Mouse (Mus musculus): ENCODE results near the gene Snrpa1. TPM values are rescaled to one million over a fixed set of nuclear protein-coding genes. Genes with fewer than 3 reads are reported as not detected.
A peak's percentile ranks its signal among the peaks of the same experiment; 100 is the strongest.
"Not testable (repeated sequence)": the region's sequence is repeated elsewhere in the genome, so short reads cannot be mapped to it uniquely, and the experiment has no call there.

The Snrpa1 gene
- total RNA-seq (2021) (10 to 100 TPM; 29.9 to 32.6 TPM), polyA plus RNA-seq (2012; rRNA removed) (1.1 and 3.3 TPM in 2 replicates)
- long read RNA-seq, transcript Snrpa1-206 (9 exons, 1,248 nt): major isoform, 13 of 19 reads
- long read RNA-seq, partial matches to known transcripts: 5 of 19 reads
- long read RNA-seq, other reads (novel, unspliced or antisense): 1 of 19 reads

DNA sequence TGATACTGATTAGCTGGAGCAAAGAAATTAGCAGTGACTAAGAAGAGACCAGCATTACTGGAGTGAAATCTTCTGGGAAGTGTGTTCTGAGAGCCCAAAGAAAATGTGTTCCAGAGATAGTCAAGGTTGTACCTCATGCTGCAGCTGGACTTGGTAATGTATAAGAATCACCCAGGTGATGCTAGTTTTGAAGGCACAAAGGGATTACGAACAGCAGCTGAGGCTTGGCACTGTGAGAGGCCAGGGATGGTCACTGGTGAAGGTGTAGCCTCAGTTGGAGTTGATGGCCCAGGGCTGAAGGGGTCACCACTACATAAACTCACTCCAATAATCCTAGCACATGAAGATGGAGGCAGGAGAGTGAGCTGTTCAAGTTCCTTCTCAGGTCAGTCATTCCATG lies at the start of gene Snrpa1:
Gene Snrpa1 (plus strand): TSS at position 301 of the 400 bp plus-strand sequence.
- no peak for DNase-seq

DNA sequence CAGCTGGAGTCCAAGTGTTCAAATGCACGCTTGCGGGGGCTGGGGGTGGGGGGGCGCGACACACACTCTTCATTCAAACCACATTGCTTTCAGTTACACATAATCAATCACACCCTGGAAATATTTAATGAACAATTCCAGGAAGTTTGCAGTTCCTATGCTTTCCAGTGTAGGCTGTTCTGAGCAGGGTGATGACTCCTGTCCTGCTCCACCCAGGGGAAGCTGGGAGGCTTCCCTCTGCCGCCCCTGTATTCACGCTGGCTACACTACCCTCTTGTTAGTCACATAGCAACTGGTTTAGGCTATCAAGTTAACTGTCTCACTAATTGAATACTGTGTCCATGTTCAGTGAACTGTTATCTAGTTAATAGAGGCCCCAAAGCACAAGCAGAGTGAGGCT lies 48.3 kb upstream of the Snrpa1 start:
- DNase-seq: no peak

GRCm38 (mm10) chr7:66027747-66028146 lies 31.1 kb upstream of the Snrpa1 start:
- DNase-seq: no peak

DNA sequence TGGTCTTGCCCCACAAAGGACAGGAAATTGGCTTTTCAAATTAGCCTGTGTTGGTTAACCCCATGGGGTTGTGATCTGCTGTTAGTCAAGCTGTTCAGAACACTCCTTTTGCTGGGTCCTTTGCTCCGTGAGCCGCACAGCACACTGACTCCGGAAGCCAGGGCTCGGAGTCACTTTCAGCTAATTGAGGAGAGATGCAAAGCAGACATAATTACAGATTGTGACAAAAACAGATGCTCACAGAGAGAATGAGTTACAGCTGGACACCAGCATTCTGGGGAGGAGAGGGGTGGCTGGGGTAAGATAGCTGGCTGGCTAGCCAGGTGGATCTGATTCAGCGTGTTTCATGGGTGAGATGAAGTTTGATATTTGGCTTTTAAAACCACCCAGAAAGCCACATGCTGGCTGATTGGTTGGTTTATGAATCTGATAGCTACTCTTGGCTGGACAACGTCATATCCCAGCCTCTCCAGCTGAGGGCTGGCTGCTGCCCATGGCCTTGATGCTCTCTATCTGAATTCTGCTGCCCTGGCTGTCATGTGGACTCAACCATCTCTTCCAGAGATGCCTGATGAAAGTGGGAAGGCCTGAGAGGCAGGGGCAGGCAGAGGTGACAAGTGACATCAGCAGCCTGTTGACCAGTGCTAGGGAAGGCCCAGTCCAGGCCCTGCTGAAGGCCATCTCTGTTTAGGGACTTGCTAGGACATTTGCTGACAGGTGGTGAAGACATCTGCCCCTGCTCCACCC lies 29.9 kb upstream of the Snrpa1 start:
- peak; percentile 9 for DNase-seq

- no peak for DNase-seq
Observed at GRCm38 (mm10) chr7:66036809-66037208, 22.0 kb upstream of the Snrpa1 start.

GRCm38 (mm10) chr7:66038261-66038660 lies 20.5 kb upstream of the Snrpa1 start:
- DNase-seq: no peak

DNA sequence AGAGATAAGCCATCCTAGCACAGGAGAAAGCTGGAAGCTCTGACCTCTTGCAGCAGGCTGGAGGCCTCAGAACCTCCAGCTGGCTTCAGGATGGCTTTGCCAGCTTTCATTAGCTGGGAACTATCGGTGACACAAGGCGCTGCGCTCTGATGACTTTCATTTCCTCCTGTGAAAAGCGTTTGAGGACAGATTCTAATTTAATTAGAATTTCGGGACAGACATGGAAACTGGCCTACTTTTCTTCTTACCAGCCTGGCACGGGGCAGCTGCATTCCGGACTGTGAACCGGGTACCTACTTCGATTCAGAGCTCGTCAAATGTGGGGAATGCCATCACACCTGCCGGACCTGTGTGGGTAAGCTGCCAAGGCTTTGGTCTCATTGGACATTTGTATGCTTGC lies 20.1 kb upstream of the Snrpa1 start:
- DNase-seq: no peak

DNA sequence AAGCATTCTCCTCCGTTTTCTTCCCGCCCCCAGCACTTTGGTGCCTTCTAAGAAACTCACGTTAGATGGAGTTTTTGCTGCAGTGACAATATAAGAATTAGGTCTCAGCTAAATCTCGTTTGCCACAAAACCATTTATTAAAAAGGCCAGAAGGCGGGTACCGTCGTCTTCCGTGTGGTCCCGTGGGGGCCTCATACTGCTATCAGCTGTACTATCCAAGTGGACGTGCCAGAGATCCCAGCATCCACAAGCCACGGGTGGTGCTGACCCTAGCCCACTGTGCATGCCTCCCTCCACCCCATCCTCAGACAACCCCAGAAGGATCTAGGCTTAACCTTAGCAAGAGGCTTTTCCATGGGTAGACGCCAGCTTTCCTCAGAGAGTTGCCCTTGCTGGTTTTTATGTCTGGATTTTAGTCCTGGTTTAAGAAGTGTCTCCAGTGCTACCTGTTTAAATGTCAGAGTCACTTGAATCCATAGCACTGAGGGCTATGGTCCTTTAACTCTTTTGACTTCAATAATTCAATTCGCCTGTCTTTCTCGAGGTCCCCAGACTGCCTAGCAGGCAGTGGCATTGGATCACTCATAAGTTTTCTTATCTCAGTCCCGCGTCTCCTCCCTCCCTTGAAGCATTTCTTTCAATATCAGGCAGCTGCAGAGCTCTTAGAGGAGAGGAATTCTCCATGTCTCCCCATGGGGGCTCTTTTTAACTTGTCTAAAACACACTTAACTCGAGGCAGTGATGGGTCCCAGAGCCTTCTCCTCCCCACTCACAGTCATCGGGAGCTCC lies 18.6 kb upstream of the Snrpa1 start:
- DNase-seq: no peak

DNA sequence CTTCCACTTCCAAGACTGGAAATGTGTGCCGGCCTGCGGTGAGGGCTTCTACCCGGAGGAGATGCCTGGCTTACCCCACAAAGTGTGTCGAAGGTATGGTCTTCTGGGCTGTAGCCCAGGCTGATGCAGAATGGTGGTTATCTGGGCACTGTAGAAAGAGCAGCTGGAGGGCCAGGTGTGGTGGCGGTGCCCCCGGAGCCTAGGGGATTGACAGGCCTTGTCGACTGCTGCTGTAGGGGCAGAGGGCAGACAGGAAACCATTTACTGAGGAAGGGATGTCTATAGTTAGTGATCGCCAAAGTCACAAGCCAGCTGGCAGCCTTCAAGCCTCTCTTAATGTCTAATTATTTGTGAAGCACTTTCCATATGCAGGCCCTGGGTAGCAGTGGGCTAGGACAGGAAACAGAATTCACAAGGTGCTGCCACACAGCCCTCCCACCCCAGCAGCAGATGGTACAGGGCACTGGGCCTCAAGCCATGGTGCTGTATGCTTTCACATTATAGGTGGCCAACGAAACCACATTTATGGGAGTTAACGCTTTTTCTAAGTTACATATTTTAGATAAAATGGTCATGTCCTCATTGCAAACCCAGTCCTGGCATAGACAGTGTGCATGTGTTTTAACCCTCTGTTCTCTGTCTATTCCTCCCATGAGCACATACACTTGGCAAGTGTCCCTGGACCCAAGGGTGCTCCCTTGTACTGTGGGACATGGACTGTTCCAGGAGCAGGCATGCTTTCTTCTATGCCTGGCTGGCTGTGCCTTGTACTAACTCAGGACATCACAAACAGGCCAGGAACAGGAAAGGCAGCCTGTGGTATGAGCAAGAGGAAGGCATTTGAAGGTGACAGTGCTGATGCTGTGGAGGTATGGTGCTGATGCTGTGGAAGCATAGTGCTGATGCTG lies 15.0 kb upstream of the Snrpa1 start, which contains the start of gene Gm45213:
Gene Gm45213 (plus strand): TSS at position 51 of the 908 bp plus-strand sequence.
- DNase-seq: no peak

- DNase-seq: no peak
Observed at GRCm38 (mm10) chr7:66044617-66045016, 14.2 kb upstream of the Snrpa1 start.

DNA sequence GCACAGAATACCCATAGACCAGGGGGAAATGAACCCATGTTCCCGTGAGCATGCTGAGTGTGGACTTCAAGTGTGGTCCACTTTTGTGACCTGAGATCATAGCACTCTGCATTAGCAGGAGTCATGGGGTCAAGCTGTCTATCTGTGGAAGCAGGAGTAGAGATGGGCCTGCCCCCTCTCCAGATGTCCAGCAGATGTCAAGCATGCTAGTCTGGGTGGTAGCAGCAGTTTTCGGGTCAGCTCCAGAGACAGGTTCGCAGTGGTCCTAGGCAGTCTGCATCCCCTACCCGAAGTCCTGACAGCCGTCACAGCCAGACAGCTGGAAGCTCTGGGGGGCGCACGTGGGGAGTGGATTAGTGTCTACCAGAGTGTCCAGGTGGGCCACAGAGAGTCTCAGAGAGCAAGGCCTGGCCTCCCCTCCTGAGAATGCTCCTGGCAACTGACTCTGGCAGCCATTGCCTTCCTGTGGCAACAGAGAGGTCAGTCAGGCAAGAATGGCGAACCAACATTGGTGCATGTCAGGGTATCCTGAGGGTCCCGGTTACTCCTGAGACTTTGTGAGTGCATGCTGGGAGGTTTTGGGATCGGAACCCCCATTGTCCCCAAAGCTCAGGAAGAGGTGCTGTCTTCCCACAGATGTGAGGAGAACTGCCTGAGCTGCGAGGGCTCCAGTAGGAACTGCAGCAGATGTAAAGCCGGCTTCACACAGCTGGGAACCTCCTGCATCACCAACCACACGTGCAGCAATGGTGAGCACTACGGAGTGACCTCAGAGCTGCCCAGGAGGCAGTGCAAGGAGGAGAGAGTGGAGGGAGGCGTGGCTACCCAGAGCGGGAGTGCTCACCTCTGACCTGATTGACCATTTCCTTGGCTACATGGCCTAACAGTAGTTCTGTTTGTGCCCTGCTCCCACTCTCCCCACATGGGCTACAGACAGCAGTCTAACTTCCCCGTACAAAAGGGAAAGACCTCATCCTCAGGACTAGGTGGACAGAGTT lies 11.6 kb upstream of the Snrpa1 start:
- no peak for DNase-seq

DNA sequence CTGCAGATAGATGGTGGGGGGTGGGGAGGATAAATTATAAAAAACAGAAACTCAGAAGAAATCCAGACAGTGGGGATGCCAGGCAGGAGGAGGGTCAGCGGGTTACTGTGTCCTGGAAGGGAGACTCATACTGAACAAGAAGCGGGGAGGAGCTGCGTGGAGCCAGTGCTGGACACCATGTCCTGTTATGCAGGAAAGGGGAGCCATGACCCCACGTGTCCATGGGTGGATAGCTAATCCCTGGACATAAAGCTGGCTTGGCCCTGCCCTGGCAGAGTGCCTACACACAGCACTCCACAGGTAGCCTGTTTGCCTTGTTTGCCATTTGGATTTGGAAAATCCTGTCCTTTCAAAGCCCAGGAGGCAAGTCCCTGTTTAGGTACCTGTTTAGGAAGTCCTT lies 10.8 kb upstream of the Snrpa1 start:
- no peak for DNase-seq

- no peak for DNase-seq
Observed at GRCm38 (mm10) chr7:66048446-66049230, 10.2 kb upstream of the Snrpa1 start.

DNA sequence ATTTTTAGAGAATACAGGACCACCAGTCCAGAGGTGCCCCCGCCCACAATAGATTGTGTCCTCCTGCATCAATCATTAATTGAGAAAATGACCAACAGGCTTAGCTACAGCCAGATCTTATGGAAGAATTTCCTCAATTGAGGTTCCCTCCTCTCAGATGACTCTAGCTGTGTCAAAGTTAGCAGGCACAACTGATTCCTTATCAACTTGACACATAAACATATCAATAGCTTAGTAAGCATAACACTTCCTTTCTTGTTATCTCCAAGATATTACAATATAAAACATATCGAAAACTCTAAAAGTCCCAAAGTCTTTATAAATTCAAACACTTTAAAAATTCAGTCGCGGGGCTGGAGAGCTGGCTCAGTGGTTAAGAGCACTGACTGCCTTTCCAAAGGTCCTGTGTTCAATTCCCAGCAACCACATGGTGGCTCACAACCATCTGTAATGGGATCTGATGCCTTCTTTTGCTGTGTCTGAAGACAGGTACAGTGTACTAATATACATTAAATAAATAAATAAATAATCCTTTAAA lies 4.8 kb upstream of the Snrpa1 start:
- no peak for DNase-seq

DNA sequence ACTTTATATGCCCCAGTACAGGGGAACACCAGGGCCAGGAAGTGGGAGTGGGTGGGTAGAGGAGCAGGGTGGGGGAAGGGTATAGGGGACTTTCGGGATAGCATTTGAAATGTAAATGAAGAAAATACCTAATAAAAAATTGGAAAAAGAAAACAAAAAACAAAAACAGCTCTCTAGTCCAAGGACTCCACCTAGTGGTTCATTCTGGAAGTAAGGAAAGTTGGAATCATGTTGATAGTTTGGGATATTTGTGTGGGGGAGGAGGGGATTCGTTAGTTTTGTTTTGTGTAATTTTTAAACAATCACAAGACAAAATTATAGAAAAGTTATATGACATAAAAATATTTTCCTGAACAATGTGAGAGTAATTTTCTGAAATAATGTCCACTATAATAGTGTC lies 3.4 kb upstream of the Snrpa1 start:
- not testable (repeated sequence) for DNase-seq

- peak; percentile 94 for DNase-seq
Observed at GRCm38 (mm10) chr7:66060066-66060956, 1.5 kb downstream of the Snrpa1 start.

DNA sequence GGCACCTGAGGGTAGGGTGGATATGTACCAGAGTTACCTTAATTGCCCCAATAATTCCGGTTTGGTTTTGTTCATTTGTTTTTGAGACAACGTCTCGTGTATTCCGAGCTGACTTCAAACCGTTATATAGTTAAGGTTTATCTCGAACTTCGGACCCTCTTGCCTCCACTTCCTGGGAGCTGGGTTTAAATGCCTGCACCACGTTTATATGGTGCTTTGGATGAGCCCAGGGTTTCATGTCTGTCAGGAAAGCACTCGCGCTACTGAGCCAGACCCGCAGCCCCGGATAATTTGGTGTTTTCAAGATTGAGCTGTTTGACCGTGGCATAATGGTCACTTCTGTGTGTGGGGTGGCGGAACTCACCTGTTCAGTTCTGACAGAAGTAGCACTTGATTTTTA lies 2.3 kb downstream of the Snrpa1 start:
- no peak for DNase-seq

- no peak for DNase-seq
Observed at GRCm38 (mm10) chr7:66076411-66076810, 17.6 kb downstream of the Snrpa1 start.
